Mouse (Mus musculus): ENCODE data around the gene Usp7. TPM values are rescaled to one million over a fixed set of nuclear protein-coding genes. Genes with fewer than 3 reads are reported as not detected.

Usp7 gene
- polyA plus RNA-seq, 1 experiment from 2014 or later: 38.8 TPM

DNA sequence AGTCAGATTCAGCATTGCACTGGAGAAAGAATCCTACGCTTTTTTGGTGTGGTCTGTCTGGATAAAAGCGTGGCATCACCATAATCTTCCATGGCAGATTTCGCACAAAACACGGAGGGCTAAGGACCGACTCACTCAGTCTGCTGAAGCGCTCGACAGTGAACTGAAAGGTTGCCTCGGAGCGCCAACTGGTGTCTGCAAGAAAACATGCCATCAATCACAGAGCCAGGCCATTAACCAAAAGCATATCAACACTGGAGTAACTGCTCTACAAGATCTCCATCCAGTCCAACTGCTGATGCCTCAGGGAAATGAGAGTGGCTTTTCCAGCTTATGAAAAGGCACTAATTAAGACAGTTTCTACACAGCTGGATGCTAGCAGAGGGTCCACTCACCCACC is 80.1 kb downstream of the Usp7 start:
- no peak overlapping the region for H3K27ac ChIP-seq (ENCODE audit: low read depth, low read length)
- no peak for ATAC-seq (ENCODE audit: insufficient read depth, low FRiP score, low TSS enrichment)
- H3K4me2 ChIP-seq (ENCODE audit: low read depth): no peak overlapping the region
- H3K4me1 ChIP-seq (ENCODE audit: control insufficient read depth, insufficient read depth, low read length): no peaks in the 10 kb centered on the region
- 69% methylated on average over 9 of the region's 9 CpGs for WGBS
- peak; percentile 33 for DNase-seq (ENCODE audit: low spot score)
- H3K9ac ChIP-seq (ENCODE audit: low read length): no peak overlapping the region
- H3K36me3 ChIP-seq (ENCODE audit: control insufficient read depth, insufficient read depth, low read length): peaks cover 20% of the 10 kb centered on the region
- no peaks in the 10 kb centered on the region for H3K9me3 ChIP-seq (ENCODE audit: control insufficient read depth, low read length)
- no peaks in the 10 kb centered on the region for H3K27me3 ChIP-seq (ENCODE audit: control insufficient read depth, insufficient read depth, low read length)
- no peak overlapping the region for H3K4me3 ChIP-seq (ENCODE audit: low read depth, low read length)

- DNase-seq (ENCODE audit: low spot score) (no peak), ATAC-seq (ENCODE audit: insufficient read depth, low FRiP score, low TSS enrichment) (no peak)
- WGBS: 97% methylated on average over 3 of the region's 3 CpGs
- Histone ChIP-seq H3K4me3 (ENCODE audit: low read depth, low read length) (no peak overlapping the region), H3K27ac (ENCODE audit: low read depth, low read length) (no peak overlapping the region), H3K36me3 (ENCODE audit: control insufficient read depth, insufficient read depth, low read length) (peaks cover 36% of the 10 kb centered on the region), H3K9ac (ENCODE audit: low read length) (no peak overlapping the region), H3K27me3 (ENCODE audit: control insufficient read depth, insufficient read depth, low read length) (no peaks in the 10 kb centered on the region), H3K4me1 (ENCODE audit: control insufficient read depth, insufficient read depth, low read length) (no peaks in the 10 kb centered on the region), H3K4me2 (ENCODE audit: low read depth) (no peak overlapping the region), H3K9me3 (ENCODE audit: control insufficient read depth, low read length) (no peaks in the 10 kb centered on the region)
Observed at GRCm38 (mm10) chr16:8700586-8700985, 91.5 kb downstream of the Usp7 start.

DNA sequence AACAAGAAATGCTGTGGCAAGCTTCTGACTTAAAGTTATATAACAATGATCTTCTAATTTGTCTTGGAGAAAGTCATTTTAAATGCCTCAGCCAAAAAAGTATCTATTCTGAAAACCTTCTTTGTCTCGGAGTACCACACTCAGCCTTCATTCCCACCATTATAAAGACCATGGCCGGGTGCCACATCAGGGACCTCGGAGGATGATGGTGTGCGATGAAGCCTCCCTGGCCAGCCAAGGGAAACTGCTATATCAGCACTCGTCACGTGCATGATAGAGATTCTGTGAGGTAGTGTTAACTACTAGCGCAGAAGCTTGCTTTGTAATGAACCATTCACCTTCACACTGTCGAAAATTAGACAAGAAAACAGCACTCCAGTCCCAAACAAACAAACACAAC is 92.6 kb downstream of the Usp7 start:
- Histone ChIP-seq H3K4me2 (ENCODE audit: low read depth) (no peak overlapping the region), H3K27ac (ENCODE audit: low read depth, low read length) (no peak overlapping the region), H3K27me3 (ENCODE audit: control insufficient read depth, insufficient read depth, low read length) (no peaks in the 10 kb centered on the region), H3K9ac (ENCODE audit: low read length) (no peak overlapping the region), H3K4me3 (ENCODE audit: low read depth, low read length) (no peak overlapping the region), H3K9me3 (ENCODE audit: control insufficient read depth, low read length) (no peaks in the 10 kb centered on the region), H3K36me3 (ENCODE audit: control insufficient read depth, insufficient read depth, low read length) (peaks cover 41% of the 10 kb centered on the region), H3K4me1 (ENCODE audit: control insufficient read depth, insufficient read depth, low read length) (no peaks in the 10 kb centered on the region)
- DNase-seq (ENCODE audit: low spot score) (no peak), ATAC-seq (ENCODE audit: insufficient read depth, low FRiP score, low TSS enrichment) (no peak)
- 94% methylated on average over 8 of the region's 8 CpGs for WGBS

DNA sequence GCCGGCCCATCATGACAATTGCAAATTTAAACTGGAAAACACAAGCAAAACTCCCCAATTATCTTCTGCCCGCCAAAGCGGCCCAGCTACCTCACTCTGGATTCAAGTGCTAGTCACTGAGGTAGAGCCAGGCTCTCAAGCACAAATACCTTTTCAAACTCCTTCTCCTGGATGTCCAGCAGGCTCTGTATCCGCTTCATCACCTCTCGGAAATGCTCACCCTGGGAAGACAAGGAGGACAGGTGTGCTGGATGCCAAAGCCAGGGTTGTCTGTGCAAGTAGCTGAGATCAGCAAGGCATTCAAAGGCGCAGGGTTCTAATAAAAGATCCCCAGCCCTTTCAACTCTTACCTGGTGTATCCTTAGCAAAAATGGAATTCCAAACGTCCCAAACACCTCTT is 100.9 kb downstream of the Usp7 start:
- H3K36me3 ChIP-seq (ENCODE audit: control insufficient read depth, insufficient read depth, low read length): peaks cover 28% of the 10 kb centered on the region
- H3K27me3 ChIP-seq (ENCODE audit: control insufficient read depth, insufficient read depth, low read length): no peaks in the 10 kb centered on the region
- H3K4me3 ChIP-seq (ENCODE audit: low read depth, low read length): no peak overlapping the region
- no peak for DNase-seq (ENCODE audit: low spot score)
- no peaks in the 10 kb centered on the region for H3K9me3 ChIP-seq (ENCODE audit: control insufficient read depth, low read length)
- ATAC-seq (ENCODE audit: insufficient read depth, low FRiP score, low TSS enrichment): no peak
- H3K27ac ChIP-seq (ENCODE audit: low read depth, low read length): no peak overlapping the region
- H3K9ac ChIP-seq (ENCODE audit: low read length): no peak overlapping the region
- WGBS: 91% methylated on average over 7 of the region's 7 CpGs
- no peak overlapping the region for H3K4me2 ChIP-seq (ENCODE audit: low read depth)
- no peaks in the 10 kb centered on the region for H3K4me1 ChIP-seq (ENCODE audit: control insufficient read depth, insufficient read depth, low read length)

DNA sequence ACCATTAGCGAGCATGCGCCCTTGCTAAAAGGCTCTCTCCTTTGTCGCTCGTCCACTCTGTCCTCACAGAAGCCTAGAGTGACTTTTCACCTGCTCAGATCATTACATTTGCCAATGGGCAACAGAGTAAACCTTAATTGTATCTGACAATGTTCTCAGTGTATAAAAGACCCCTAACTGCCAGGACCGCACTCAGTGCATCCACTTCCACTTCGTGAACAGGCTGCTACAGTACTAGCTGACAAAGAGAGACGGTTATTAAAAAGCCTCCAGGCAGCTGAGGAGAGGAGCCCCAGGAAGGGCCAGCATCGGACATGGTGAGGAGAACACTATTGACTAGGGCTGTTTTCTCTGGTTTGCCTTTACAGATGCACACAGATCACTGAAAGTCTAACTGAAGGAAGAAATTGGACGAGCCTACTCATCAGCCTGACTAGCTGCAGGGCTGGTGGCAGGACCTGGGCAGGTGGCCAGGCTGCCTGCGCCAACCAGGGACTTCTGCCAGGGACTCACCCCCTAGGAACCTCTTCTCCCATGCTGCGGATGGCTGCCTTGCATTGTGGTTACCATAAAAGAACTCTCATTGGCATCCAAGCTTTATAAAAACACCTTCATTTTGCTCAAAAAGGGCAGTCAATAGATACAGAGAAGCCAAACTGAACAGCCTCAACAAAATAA is 102.0 kb downstream of the Usp7 start:
- Histone ChIP-seq H3K4me2 (ENCODE audit: low read depth) (no peak overlapping the region), H3K4me3 (ENCODE audit: low read depth, low read length) (no peak overlapping the region), H3K27me3 (ENCODE audit: control insufficient read depth, insufficient read depth, low read length) (no peaks in the 10 kb centered on the region), H3K9ac (ENCODE audit: low read length) (no peak overlapping the region), H3K36me3 (ENCODE audit: control insufficient read depth, insufficient read depth, low read length) (peaks cover 26% of the 10 kb centered on the region), H3K27ac (ENCODE audit: low read depth, low read length) (no peak overlapping the region), H3K4me1 (ENCODE audit: control insufficient read depth, insufficient read depth, low read length) (no peaks in the 10 kb centered on the region), H3K9me3 (ENCODE audit: control insufficient read depth, low read length) (no peaks in the 10 kb centered on the region)
- WGBS: 94% methylated on average over 11 of the region's 11 CpGs
- ATAC-seq (ENCODE audit: insufficient read depth, low FRiP score, low TSS enrichment) (no peak), DNase-seq (ENCODE audit: low spot score) (no peak)

DNA sequence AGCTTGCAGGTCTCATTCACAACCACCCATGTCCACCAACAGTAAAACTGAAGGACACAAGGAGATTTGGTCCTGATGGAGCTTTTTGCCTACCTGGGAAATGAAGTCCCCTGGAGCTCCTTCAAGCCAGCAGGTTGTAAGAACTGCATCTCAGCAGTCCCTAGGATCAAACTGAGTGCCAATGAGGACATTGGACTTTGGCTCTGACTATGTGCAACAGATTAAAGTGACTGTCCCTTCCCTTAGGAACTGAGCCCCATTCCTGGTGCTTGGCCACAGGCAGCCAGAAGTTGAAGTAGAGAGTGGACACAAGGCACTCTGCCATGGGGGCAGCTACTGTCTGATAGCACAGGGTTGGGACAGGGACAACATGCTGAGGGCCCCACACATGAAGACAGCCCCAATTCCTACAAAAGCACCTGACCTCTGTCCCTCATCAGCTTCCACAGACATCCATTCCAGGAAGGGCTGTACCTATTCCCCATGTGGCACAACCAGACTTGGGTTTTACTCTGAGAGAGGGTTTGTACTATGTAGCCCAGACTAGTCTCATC is 104.5 kb downstream of the Usp7 start:
- no peaks in the 10 kb centered on the region for H3K9me3 ChIP-seq (ENCODE audit: control insufficient read depth, low read length)
- H3K4me3 ChIP-seq (ENCODE audit: low read depth, low read length): no peak overlapping the region
- H3K36me3 ChIP-seq (ENCODE audit: control insufficient read depth, insufficient read depth, low read length): peaks cover 13% of the 10 kb centered on the region
- no peak overlapping the region for H3K9ac ChIP-seq (ENCODE audit: low read length)
- no peaks in the 10 kb centered on the region for H3K27me3 ChIP-seq (ENCODE audit: control insufficient read depth, insufficient read depth, low read length)
- H3K27ac ChIP-seq (ENCODE audit: low read depth, low read length): no peak overlapping the region
- H3K4me2 ChIP-seq (ENCODE audit: low read depth): no peak overlapping the region
- ATAC-seq (ENCODE audit: insufficient read depth, low FRiP score, low TSS enrichment) (no peak), DNase-seq (ENCODE audit: low spot score) (no peak)
- no peaks in the 10 kb centered on the region for H3K4me1 ChIP-seq (ENCODE audit: control insufficient read depth, insufficient read depth, low read length)

GRCm38 (mm10) chr16:8686871-8687535 is 105.1 kb downstream of the Usp7 start:
- H3K4me3 ChIP-seq (ENCODE audit: low read depth, low read length): no peak overlapping the region
- peaks cover 11% of the 10 kb centered on the region for H3K36me3 ChIP-seq (ENCODE audit: control insufficient read depth, insufficient read depth, low read length)
- H3K9ac ChIP-seq (ENCODE audit: low read length): no peak overlapping the region
- no peak overlapping the region for H3K4me2 ChIP-seq (ENCODE audit: low read depth)
- no peaks in the 10 kb centered on the region for H3K4me1 ChIP-seq (ENCODE audit: control insufficient read depth, insufficient read depth, low read length)
- no peak for ATAC-seq (ENCODE audit: insufficient read depth, low FRiP score, low TSS enrichment)
- H3K27me3 ChIP-seq (ENCODE audit: control insufficient read depth, insufficient read depth, low read length): no peaks in the 10 kb centered on the region
- H3K27ac ChIP-seq (ENCODE audit: low read depth, low read length): no peak overlapping the region
- no peak for DNase-seq (ENCODE audit: low spot score)
- no peaks in the 10 kb centered on the region for H3K9me3 ChIP-seq (ENCODE audit: control insufficient read depth, low read length)
- 80% methylated on average over 11 of the region's 11 CpGs for WGBS

- no peak overlapping the region for H3K4me3 ChIP-seq (ENCODE audit: low read depth, low read length)
- H3K27me3 ChIP-seq (ENCODE audit: control insufficient read depth, insufficient read depth, low read length): no peaks in the 10 kb centered on the region
- H3K36me3 ChIP-seq (ENCODE audit: control insufficient read depth, insufficient read depth, low read length): peaks cover 8% of the 10 kb centered on the region
- H3K4me1 ChIP-seq (ENCODE audit: control insufficient read depth, insufficient read depth, low read length): no peaks in the 10 kb centered on the region
- H3K27ac ChIP-seq (ENCODE audit: low read depth, low read length): no peak overlapping the region
- WGBS: 61% methylated on average over 7 of the region's 7 CpGs
- ATAC-seq (ENCODE audit: insufficient read depth, low FRiP score, low TSS enrichment): no peak; the same call in 1 of the 2 replicates
- no peaks in the 10 kb centered on the region for H3K9me3 ChIP-seq (ENCODE audit: control insufficient read depth, low read length)
- no peak overlapping the region for H3K4me2 ChIP-seq (ENCODE audit: low read depth)
- H3K9ac ChIP-seq (ENCODE audit: low read length): no peak overlapping the region
- peak; percentile 63 for DNase-seq (ENCODE audit: low spot score)
Observed at GRCm38 (mm10) chr16:8686121-8686870, 105.8 kb downstream of the Usp7 start.

Measured in neural tube, embryonic 11.5 days (tissue).